Mouse (Mus musculus) testis, adult 2 months (tissue): Measurements from ENCODE around the gene Cytl1.

Experiments
- CTCF ChIP-seq: fragments of 200-500 bp; IDR thresholded peaks from 2 replicates; pipeline ENCODE4 v1.5.1; 2012; ENCODE audit warnings: low read depth, mild to moderate bottlenecking, inconsistent platforms, low read length, moderate library complexity; ENCODE audit not compliant: control insufficient read depth, insufficient read depth, insufficient replicate concordance
- POLR2A ChIP-seq: fragments of 200-500 bp; IDR thresholded peaks from 2 replicates; pipeline ENCODE4 v1.6.1; 2012; ENCODE audit warnings: low read depth, mild to moderate bottlenecking, inconsistent platforms, low read length, moderate library complexity; ENCODE audit not compliant: control insufficient read depth

GRCm38 (mm10) chr5:37716505-37717372 is 18.6 kb upstream of the Cytl1 start, which contains the start of gene Stk32b:
- TF ChIP-seq POLR2A = no peak
- TF ChIP-seq CTCF = no peak
